Mouse (Mus musculus): Measurements from ENCODE around the gene Cux2. TPM values are rescaled to one million over a fixed set of nuclear protein-coding genes. Genes with fewer than 3 reads are reported as not detected.

Gene Cux2
- polyA plus RNA-seq (2017; shearing (Covaris generic)), result 0.26 TPM

GRCm38 (mm10) chr5:122050017-122050831, at the start of gene Cux2:
Cux2 (minus strand) TSS chr5:122050102.

GRCm38 (mm10) chr5:121848743-121849142, 201.2 kb downstream of the Cux2 start, which contains the start of gene Pheta1:
Pheta1 (plus strand) TSS chr5:121848984.

GRCm38 (mm10) chr5:121837441-121838340, 212.2 kb downstream of the Cux2 start, which contains the start of gene Sh2b3:
Sh2b3 (minus strand) TSS chr5:121837646.

Other genes starting within 250 kb of the Cux2 start
- gene Sh2b3, start 212.5 kb downstream of the Cux2 start, polyA plus RNA-seq (2017; shearing (Covaris generic)), result 46.8 TPM
- 6.6 TPM for gene Pheta1, start 201.1 kb downstream of the Cux2 start, polyA plus RNA-seq (2017; shearing (Covaris generic))
- gene Myl2, start 50.8 kb upstream of the Cux2 start, polyA plus RNA-seq (2017; shearing (Covaris generic)), result not detected
- gene Ccdc63, start 90.7 kb upstream of the Cux2 start, polyA plus RNA-seq (2017; shearing (Covaris generic)), result 1.4 TPM
- 783 TPM for gene Ppp1cc, start 108.2 kb upstream of the Cux2 start, polyA plus RNA-seq (2017; shearing (Covaris generic))
- 57.8 TPM for gene Hvcn1, start 156.7 kb upstream of the Cux2 start, polyA plus RNA-seq (2017; shearing (Covaris generic))
- gene Tctn1, start 214.4 kb upstream of the Cux2 start, polyA plus RNA-seq (2017; shearing (Covaris generic)), result 2.1 TPM
- 59.2 TPM for gene Pptc7, start 234.3 kb upstream of the Cux2 start, polyA plus RNA-seq (2017; shearing (Covaris generic))